Mouse (Mus musculus) G1E (cell line): ENCODE data around the gene Zfp976.
"Not testable (repeated sequence)": the region's sequence is repeated elsewhere in the genome, so short reads cannot be mapped to it uniquely, and the experiment has no call there.

ENCODE experiments used
- CTCF ChIP-seq: IDR thresholded peaks from 2 replicates; pipeline ENCODE4 v1.5.1; 2012; ENCODE audit warnings: low read depth, low read length, inconsistent platforms, mixed read lengths
- GATA1 ChIP-seq: IDR thresholded peaks from 2 replicates; pipeline ENCODE4 v1.6.1; 2012; ENCODE audit warnings: borderline replicate concordance, low read length, inconsistent platforms, mixed read lengths
- POLR2AphosphoS5 ChIP-seq: IDR thresholded peaks from 2 replicates; pipeline ENCODE4 v1.6.1; 2012; ENCODE audit warnings: low read depth, low read length, inconsistent platforms; ENCODE audit not compliant: insufficient replicate concordance

DNA sequence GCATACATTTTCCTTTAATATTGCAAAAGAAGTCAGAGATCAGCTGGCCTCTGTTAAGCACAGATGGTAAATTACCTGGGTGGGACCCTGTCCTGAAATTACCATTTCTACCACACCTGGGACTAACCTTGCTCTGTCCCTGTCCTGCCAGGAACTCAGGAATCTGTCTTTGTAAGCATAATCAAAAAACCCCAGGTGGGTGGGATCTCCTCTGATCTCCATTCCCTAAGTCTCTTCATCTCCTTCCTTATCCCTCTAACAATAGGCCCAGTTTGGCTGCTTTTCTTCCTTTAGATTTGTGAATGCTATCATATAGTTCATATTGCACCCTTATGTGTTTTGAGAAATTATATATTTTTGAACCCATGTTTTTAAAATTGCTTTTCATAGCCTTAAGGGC lies 11.4 kb downstream of the Zfp976 start:
- not testable (repeated sequence) for TF ChIP-seq CTCF, GATA1, POLR2AphosphoS5
